Mouse (Mus musculus): ENCODE measurements around the gene Vmn2r48. TPM values are rescaled to one million over a fixed set of nuclear protein-coding genes. Genes with fewer than 3 reads are reported as not detected.
"Not testable (repeated sequence)": the region's sequence is repeated elsewhere in the genome, so short reads cannot be mapped to it uniquely, and the experiment has no call there.

The Vmn2r48 gene
- not detected in 2 replicates for polyA plus RNA-seq (2015; fragmentation: Nextera tagmentation; extraction: Ambion mirVana)

DNA sequence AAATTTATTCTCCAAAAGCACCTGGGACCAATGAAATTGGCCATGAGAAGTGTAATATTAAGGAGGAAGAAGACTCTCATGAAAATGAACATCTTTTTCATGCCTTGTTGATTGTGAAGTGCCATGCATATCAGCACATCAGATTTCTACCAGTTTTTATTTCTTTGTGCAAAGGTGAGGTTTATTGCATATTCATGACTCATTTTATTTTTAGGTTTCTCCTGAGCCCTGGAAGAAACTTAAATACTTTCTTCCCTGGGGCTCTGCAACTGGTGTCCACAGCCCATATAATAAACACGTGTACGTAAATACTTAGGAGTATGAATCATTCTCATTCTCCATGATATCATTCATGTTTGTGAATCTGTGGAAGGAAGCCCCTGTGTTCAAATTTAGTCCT lies at the start of gene Vmn2r48:
Gene Vmn2r48 (minus strand): TSS at position 101 of the 400 bp plus-strand sequence.
- not testable (repeated sequence) for H3K9ac ChIP-seq; H3K4me2 ChIP-seq; H3K4me1 ChIP-seq; H3K9me3 ChIP-seq; ATAC-seq (ENCODE audit: insufficient read depth, low FRiP score, low read depth); H3K27me3 ChIP-seq (replicated peaks); H3K27ac ChIP-seq; H3K36me3 ChIP-seq; H3K4me3 ChIP-seq (replicated peaks)
- WGBS = 81% methylated on average over 2 of the region's 2 CpGs

GRCm38 (mm10) chr7:9992157-9992556 lies 38.8 kb upstream of the Vmn2r48 start, which contains the start of gene Vmn2r49:
TSS of gene Vmn2r49 (minus strand) at chr7:9992257.
- not testable (repeated sequence) for H3K9ac ChIP-seq; H3K9me3 ChIP-seq; H3K4me1 ChIP-seq; H3K4me2 ChIP-seq; H3K4me3 ChIP-seq (replicated peaks); H3K27ac ChIP-seq; H3K36me3 ChIP-seq; ATAC-seq (ENCODE audit: insufficient read depth, low FRiP score, low read depth); H3K27me3 ChIP-seq (replicated peaks)
- WGBS = 75% methylated on average over 2 of the region's 2 CpGs

Other genes with a start within 250 kb of the Vmn2r48 start
- gene Vmn2r46, start 183.0 kb downstream of the Vmn2r48 start, polyA plus RNA-seq (2015; fragmentation: Nextera tagmentation; extraction: Ambion mirVana) = not detected in 2 replicates
- not detected in 2 replicates for gene Vmn2r47, start 112.3 kb downstream of the Vmn2r48 start, polyA plus RNA-seq (2015; fragmentation: Nextera tagmentation; extraction: Ambion mirVana)
- gene Vmn2r49, start 38.7 kb upstream of the Vmn2r48 start, polyA plus RNA-seq (2015; fragmentation: Nextera tagmentation; extraction: Ambion mirVana) = not detected in 2 replicates
- not detected in 2 replicates for gene Vmn2r50, start 99.7 kb upstream of the Vmn2r48 start, polyA plus RNA-seq (2015; fragmentation: Nextera tagmentation; extraction: Ambion mirVana)
- not detected in 2 replicates for gene Vmn2r51, start 152.2 kb upstream of the Vmn2r48 start, polyA plus RNA-seq (2015; fragmentation: Nextera tagmentation; extraction: Ambion mirVana)
- not detected in 2 replicates for gene Vmn2r52, start 223.0 kb upstream of the Vmn2r48 start, polyA plus RNA-seq (2015; fragmentation: Nextera tagmentation; extraction: Ambion mirVana)

Measured in stomach, embryonic 15.5 days (tissue).